16 mouse cellular contexts compared by ENCODE assay signal in the genomic region with DNA sequence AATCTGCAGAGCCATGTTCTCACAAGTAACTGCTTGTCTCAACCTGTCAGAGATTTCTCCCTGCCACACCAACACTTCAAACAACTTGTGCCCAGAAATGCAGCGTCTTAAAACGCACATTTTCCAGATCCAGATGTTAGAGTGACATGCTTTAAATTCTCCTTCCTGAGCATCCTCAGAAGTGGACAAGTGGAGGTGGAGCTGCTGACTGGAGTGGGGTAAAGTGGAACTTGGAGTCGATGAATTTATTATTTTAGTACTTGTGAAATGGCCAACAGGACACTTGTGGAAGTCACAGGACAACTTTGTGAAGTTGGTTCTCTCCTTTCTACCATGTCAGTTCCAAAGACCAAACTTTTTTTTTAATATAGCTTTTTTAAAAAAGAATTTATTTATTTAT.
"Had no signal": no experiment of that assay in that cellular context is flagged by ENCODE, and none has a peak within 500 bp of the region (broad histone marks: within the 10 kb centered on the region; RNA-seq: fewer than 3 reads in every experiment).

No protein-coding gene starts in this region.

- DNase-seq: retina, postnatal 1 day; right cerebral cortex, adult 18-20 months; right cerebral cortex, postnatal 14 days; right cerebral cortex, postnatal 25 days; right cerebral cortex, postnatal 4 days; spleen, adult 18-20 months; thymus, adult 18-20 months; thymus, adult 2 months; thymus, postnatal 14 days; thymus, postnatal 25 days; thymus, postnatal 36 days; thymus, postnatal 4 days had no signal

- H3K9me3 ChIP-seq: neural tube, embryonic 12.5 days; neural tube, embryonic 13.5 days; neural tube, embryonic 15.5 days; stomach, embryonic 15.5 days had no signal

- H3K9ac ChIP-seq: neural tube, embryonic 12.5 days; neural tube, embryonic 13.5 days; neural tube, embryonic 15.5 days; stomach, embryonic 15.5 days had no signal

- H3K4me2 ChIP-seq: neural tube, embryonic 12.5 days; neural tube, embryonic 13.5 days; neural tube, embryonic 15.5 days; stomach, embryonic 15.5 days had no signal

- H3K27me3 ChIP-seq: neural tube, embryonic 12.5 days; neural tube, embryonic 13.5 days; neural tube, embryonic 15.5 days; stomach, embryonic 15.5 days had no signal

- H3K36me3 ChIP-seq: neural tube, embryonic 12.5 days; neural tube, embryonic 13.5 days; neural tube, embryonic 15.5 days; stomach, embryonic 15.5 days had no signal

- H3K27ac ChIP-seq: neural tube, embryonic 12.5 days; neural tube, embryonic 13.5 days; neural tube, embryonic 15.5 days; stomach, embryonic 15.5 days had no signal

- H3K4me1 ChIP-seq: neural tube, embryonic 12.5 days; neural tube, embryonic 13.5 days; neural tube, embryonic 15.5 days; stomach, embryonic 15.5 days had no signal

- H3K4me3 ChIP-seq: neural tube, embryonic 12.5 days; neural tube, embryonic 13.5 days; neural tube, embryonic 15.5 days; stomach, embryonic 15.5 days had no signal
